Mouse (Mus musculus) right cerebral cortex, postnatal 25 days (tissue): ENCODE results near the gene Csnk1g1.

Experiments used
- DNase-seq: peaks from one replicate; pipeline ENCODE4 v3.0.0; 2022

Csnk1g1 gene

DNA sequence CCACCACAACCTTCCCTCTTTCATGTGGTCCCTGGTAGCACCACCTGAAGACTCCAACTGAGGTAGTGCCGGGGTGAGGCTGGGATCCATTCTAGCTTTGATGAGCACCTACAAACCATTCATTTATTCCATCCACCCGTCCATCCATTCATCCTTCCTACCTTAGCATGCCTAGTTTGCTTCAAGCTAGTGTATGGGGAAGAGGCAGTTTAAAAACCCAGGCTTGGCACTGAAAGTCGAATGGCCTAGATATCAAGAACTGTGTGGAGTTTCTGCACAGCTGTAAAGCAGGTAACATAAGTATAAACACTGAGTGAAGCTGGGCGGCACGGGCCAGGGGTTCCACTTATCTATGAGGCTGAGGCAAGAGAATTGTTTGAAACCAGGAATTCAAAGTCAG lies 161.4 kb downstream of the Csnk1g1 start:
- no peak for DNase-seq

DNA sequence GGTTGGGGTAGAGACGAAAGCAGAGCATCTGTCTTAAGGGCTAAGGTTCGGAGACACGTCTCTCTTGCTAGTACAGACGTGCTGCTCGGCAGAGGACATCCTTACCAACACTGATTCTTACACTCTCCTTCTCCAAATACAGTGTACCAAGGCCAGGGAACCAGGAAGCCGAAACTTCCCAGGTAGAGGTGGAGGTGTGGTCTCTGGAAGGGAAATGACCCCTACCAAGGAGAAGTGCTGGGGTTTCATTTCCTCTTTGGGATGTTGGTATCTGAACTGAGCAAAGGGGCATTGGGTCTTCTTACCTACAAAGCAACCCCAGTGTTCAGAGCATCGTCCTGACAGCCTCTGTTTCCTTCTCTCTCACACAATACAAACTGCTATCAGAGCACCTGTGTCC lies 164.0 kb downstream of the Csnk1g1 start:
- no peak for DNase-seq

DNA sequence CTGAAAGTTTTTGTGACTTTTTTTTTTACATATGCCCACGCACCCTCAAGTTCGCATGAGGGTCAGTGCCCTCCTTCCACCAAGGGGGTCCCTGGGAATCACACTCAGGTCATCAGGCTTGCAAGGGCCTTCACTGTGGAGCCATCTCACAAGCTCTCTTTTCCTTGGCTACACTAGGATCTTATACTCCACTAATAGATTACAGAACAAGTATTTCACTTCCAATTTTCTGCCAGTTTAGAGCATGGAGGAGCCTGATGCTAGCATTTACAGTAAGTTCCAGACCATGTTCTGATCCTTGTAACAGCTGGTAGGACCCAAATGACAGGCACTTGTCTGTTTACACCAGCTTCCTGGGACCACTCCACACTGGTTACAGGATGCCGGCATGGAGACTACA lies 169.3 kb downstream of the Csnk1g1 start:
- no peak for DNase-seq

DNA sequence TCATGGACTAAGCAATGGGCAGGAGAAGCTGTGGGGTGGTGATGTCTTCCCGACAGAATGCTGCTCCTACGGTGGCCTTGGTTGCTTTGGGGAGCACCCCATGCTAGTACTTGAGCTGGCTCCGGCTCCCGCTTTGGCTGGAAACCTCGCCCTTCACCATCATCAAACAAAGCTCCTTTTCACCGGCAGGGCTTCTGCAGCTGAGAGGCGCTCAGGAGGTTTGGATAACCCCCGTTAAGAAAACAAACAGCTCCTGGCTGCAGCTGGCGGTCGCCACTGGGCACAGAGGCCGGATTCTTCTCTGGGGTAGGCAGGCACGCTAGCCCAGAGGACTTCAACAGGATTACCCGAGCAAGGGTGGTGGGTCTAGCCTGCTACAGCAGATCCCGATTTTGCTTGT lies 169.8 kb downstream of the Csnk1g1 start:
- DNase-seq: no peak

DNA sequence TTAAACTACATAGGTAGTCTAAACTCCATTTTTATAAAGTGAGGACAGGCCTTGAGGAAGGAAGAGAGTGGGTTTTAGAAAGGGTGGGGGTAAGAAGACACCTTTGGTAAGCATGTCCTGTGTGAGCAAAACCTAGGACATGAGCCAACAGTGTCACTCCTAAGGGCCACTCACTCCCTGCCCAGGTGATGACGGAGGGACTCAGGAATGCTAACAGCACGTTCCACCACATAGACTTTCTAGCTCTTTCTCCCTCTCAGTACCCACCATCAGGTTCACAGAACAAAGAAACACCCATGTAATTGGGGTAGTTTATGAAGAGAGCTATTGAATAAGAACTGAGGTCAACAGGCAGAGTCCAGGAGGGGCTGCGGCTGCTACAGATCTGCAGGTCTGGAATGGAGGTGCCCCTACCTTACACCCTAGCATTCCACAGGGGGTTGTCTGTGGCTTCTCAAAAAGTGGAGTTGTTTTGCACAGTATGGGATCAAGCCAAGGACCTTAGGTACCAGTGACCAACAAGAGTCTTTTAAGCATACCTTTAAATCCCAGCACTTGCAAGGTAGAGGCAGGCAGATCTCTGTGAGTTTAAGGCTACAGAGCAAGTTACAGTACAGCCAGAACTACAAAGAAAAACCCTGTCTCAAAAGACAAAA lies 172.2 kb downstream of the Csnk1g1 start:
- no peak for DNase-seq

DNA sequence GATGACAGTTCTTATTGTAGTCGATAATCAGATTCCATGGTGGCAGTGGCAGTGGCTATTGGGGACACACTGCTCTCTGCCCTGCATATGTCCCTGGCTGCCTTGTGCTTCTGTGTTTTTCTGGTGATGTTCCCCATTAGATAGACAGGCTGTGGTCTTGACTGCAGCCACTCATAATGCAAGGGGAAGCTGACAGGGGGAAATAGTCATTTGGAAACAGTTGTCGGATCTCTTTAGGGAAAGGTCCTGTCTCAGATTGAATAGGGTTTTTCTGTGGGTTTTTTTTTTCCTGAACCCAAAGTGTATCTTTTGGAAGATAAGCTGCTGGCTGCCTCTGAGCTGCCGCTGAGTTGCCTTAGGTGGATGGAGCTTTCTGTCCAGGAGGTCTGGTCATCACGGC lies 173.3 kb downstream of the Csnk1g1 start:
- no peak for DNase-seq

DNA sequence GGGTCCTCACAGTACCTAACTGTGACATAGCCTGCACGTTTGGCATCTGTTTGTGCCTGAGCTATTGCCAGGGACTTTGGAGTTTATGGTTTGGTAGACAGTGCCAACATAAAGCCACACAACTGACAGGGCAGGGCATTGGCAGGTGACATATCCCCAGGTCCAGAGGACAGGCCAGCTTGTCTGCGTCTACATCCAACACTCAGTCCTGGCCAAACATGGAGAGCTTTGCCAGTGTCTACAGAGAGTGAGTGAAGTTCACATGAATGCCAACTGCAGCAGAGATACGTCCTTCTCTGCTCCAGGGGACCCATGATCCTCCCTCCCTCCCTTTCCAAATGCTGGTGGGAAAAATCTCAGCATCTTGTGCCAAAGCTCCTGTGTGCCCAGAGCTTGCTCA lies 175.4 kb downstream of the Csnk1g1 start:
- DNase-seq: no peak

DNA sequence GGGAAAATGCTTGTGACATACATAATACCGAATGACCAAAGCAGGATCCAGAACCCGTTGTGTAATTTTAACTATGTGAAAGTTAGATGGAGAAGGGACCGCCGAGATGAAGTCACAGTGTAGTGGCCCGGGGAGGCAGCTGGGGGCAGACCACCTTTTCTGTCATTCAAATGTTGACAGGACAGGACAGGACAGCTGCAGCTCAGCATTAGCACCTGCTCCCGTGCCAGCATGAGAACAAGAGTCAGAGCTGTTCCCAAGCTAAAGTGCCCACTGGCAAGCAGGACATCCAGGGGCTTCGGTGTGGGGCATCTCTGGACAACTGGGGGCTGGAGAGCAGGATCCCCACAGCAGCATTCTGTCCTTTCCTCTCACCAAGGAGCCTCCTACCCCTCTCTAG lies 178.3 kb downstream of the Csnk1g1 start:
- DNase-seq: no peak

DNA sequence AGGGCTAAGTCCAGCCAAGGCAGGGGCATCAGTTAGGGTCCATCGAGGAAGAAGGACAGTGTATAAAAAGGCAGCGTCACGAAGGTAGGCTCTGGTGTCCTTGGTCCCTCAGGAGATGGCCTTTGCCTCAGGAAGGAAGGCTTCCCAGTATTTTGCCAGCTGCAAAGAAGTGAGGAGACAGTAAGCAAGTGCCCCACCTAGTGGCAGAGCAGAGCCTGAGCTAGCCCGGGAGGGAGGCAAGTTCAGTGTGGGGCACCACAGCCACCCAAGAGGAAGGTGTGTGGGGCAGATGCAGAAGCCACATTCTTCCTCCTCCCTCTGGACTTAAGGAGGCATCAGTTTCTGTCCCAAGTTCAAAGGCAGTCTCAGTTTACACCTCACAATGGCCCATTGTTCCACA lies 179.7 kb downstream of the Csnk1g1 start:
- DNase-seq: no peak

DNA sequence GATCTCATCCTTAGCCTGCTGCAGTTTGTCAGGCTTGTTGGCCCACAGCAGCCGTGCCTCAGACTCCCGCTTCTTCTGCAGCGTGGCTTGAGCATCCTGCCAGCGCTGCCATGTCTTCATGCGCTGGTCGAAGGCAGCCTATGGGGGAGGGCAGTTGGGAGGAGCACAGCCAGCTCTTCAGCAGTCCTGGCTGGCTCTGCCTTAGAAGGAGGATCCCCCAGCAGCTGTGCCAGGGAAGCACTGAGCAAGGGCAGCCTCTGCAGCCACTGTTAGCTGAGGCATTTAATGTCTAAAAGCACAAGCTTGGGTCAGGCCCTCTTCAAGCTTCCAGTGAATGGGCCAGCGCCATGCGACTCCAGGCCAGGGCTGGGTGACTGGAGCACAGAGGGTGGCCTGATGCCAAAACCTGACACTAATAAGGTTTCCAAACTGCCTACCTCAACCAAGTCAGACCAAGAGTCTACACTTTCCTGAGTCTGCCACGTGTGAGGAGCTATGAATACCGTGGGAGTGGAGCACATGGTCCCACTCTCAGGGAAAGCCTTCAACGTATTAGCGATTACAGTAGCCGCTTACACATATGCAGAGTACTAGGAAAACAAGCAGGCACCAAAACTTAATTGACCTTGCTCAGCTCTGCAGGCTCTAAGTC lies 182.0 kb downstream of the Csnk1g1 start:
- peak; percentile 13 for DNase-seq

DNA sequence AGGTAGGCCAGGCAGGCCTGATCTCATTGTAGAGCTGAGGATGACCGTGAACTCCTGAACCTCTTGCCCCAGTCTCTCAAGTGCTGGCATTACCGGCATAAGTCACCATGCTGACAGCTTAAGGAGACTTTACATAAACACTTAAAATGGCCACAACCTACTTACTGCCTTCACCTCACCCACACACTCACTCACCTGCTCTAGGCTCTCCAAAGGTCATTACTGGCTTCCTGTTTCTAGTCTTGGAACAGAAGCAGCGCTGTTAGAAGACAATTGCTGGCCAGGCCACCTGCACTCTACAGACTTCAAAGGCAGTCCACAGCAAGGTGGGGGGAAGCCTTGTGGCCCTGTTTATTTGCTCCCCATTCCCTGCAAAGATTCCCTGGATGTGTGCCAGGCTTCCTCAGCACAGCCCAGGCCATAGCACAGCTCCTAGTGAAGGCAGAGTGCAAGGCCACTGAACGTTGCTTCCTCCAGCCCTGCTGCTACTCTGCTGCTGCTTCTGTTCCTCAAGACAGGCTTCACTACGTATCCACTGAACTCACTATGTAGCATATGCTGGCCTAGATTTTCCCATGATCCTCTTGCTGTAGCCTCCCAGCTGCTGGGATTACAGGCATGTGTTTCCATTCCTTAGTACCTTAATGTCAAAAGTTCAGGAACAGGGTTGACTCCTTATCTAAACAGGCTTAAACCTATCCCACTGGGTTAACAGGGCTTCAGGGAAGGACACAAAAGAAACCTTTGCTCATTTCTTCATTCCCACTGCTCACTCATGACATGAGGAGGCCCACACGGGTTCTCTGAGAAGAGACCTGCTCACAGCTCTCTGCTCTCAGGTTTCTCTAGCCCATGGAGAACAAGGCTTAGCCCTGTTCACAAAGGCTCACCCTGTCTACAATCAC lies 182.9 kb downstream of the Csnk1g1 start:
- no peak for DNase-seq

DNA sequence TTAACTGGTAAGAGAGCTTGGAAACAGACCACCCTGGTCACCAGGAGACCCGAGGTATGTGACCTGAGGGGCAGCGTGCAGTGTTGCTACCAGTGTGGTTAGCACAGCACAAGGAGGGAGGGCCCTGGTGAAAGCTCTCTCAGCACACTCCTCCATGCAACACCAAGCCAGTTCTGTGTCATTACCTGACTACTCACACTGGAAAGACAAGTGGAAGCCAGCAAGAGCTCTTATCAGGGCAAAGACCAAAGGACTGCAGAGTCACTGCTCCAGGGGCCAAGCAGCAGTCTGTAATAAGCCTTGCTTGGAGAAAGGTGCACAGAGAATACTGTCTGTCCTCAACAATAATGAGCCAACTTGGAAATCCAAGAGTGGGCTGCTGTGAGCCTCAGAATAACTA lies 183.9 kb downstream of the Csnk1g1 start:
- no peak for DNase-seq
